Mouse (Mus musculus) embryonic facial prominence, embryonic 13.5 days (tissue): ENCODE measurements around the gene Trmo. TPM values are rescaled to one million over a fixed set of nuclear protein-coding genes. Genes with fewer than 3 reads are reported as not detected.
A peak's percentile ranks its signal among the peaks of the same experiment; 100 is the strongest.

ENCODE experiments used
- ATAC-seq: fragments of 200-750 bp; cut with Nextera tagmentation; 2 replicates; pipeline ENCODE4 v1.8.0; 2017; ENCODE audit warnings: low read depth; ENCODE audit not compliant: insufficient number of reproducible peaks, insufficient read depth, low FRiP score, low TSS enrichment
- H3K27ac ChIP-seq: fragments of 300-500 bp; sonication (generic); 2 replicates; pipeline ENCODE4 v1.5.1; 2015; ENCODE audit warnings: moderate library complexity, mild to moderate bottlenecking, inconsistent platforms
- H3K27me3 ChIP-seq: fragments of 300-500 bp; sonication (generic); 2 replicates; pipeline ENCODE4 v1.6.1; 2015; ENCODE audit warnings: mild to moderate bottlenecking, inconsistent platforms
- H3K36me3 ChIP-seq: fragments of 300-500 bp; sonication (generic); 2 replicates; pipeline ENCODE4 v1.6.1; 2015; ENCODE audit warnings: mild to moderate bottlenecking, inconsistent platforms
- H3K4me1 ChIP-seq: fragments of 300-500 bp; sonication (generic); 2 replicates; pipeline ENCODE4 v1.6.1; 2015; ENCODE audit warnings: inconsistent platforms
- H3K4me2 ChIP-seq: fragments of 300-500 bp; sonication (generic); 2 replicates; pipeline ENCODE4 v1.6.1; 2015; ENCODE audit warnings: moderate library complexity, mild to moderate bottlenecking, inconsistent platforms
- H3K4me3 ChIP-seq: fragments of 300-500 bp; sonication (generic); 2 replicates; pipeline ENCODE4 v1.5.1; 2015; ENCODE audit warnings: mild to moderate bottlenecking, inconsistent platforms
- H3K9ac ChIP-seq: fragments of 300-500 bp; sonication (generic); 2 replicates; pipeline ENCODE4 v1.6.1; 2015; ENCODE audit warnings: mild to moderate bottlenecking, inconsistent platforms
- H3K9me3 ChIP-seq: fragments of 300-500 bp; sonication (generic); 2 replicates; pipeline ENCODE4 v1.6.1; 2016; ENCODE audit warnings: inconsistent platforms
- WGBS: fragments of 180-500 bp; shearing (Covaris S2); methylation state at CpG from one replicate; pipeline ENCODE4 v1.1.7; 2015; ENCODE audit warnings: mixed read lengths; 5-methylcytosine and 5-hydroxymethylcytosine counted together
- polyA plus RNA-seq: library from polyadenylated mRNA; unstranded; fragments of >200 nt; fragmentation: Nextera tagmentation; extraction: Ambion mirVana; gene quantifications from 2 replicates; pipeline ENCODE4 v1.2.1, GENCODE M21; 2015

The Trmo gene
- polyA plus RNA-seq, 1 experiment from 2014 or later = 9.3 TPM

GRCm38 (mm10) chr4:46404042-46404795 lies 15.0 kb upstream of the Trmo start:
- no peaks in the 10 kb centered on the region for H3K27me3 ChIP-seq
- H3K27ac ChIP-seq = no peak overlapping the region
- H3K9ac ChIP-seq = no peak overlapping the region
- no peak overlapping the region for H3K4me3 ChIP-seq
- H3K9me3 ChIP-seq = no peaks in the 10 kb centered on the region
- H3K4me2 ChIP-seq = no peak overlapping the region
- no peaks in the 10 kb centered on the region for H3K36me3 ChIP-seq
- 83% methylated on average over 6 of the region's 6 CpGs for WGBS
- H3K4me1 ChIP-seq = 0 out of 2 replicates have a peak, but pooled peaks cover 2% of the 10 kb centered on the region
- no peak for ATAC-seq

DNA sequence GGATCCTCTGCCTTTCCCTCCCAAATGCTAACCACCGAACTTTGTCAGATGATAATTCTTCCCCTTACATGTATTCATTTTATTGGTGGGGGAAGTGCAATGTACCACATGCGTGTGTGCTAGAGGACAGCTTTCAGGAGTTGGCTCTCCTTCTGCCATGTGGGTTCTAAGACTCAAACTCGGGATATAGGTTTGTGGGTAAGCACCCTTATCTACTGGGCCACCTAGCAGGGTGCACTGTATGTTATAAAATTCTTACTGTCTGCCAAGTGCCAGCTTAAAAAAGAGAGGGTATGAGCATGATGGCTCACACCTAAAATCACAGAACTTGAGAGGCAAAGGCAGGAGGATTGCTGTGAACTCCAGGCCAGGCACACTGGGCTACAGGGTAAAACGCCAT lies 9.6 kb upstream of the Trmo start:
- Histone ChIP-seq H3K9me3 (no peaks in the 10 kb centered on the region), H3K27ac (no peak overlapping the region), H3K4me1 (0 out of 2 replicates have a peak, but pooled peaks cover 3% of the 10 kb centered on the region), H3K4me3 (no peak overlapping the region), H3K27me3 (peaks cover 3% of the 10 kb centered on the region; the same call in 1 of the 2 replicates), H3K9ac (no peak overlapping the region), H3K36me3 (no peaks in the 10 kb centered on the region), H3K4me2 (no peak overlapping the region)
- WGBS = 80% methylated on average over 4 of the region's 4 CpGs
- ATAC-seq = no peak

GRCm38 (mm10) chr4:46395736-46396135 lies 6.5 kb upstream of the Trmo start:
- 24% methylated on average over 5 of the region's 5 CpGs for WGBS
- H3K4me3 ChIP-seq = no peak overlapping the region
- no peak for ATAC-seq
- H3K27ac ChIP-seq = no peak overlapping the region
- peaks cover 3% of the 10 kb centered on the region; the same call in 1 of the 2 replicates for H3K27me3 ChIP-seq
- H3K4me1 ChIP-seq = 0 out of 2 replicates have a peak, but pooled peaks cover 3% of the 10 kb centered on the region
- H3K9me3 ChIP-seq = no peaks in the 10 kb centered on the region
- no peak overlapping the region for H3K4me2 ChIP-seq
- H3K36me3 ChIP-seq = no peaks in the 10 kb centered on the region
- no peak overlapping the region for H3K9ac ChIP-seq

GRCm38 (mm10) chr4:46394388-46394787 lies 5.2 kb upstream of the Trmo start:
- no peaks in the 10 kb centered on the region for H3K9me3 ChIP-seq
- peaks cover 3% of the 10 kb centered on the region; the same call in 1 of the 2 replicates for H3K27me3 ChIP-seq
- 77% methylated on average over 2 of the region's 2 CpGs for WGBS
- no peak overlapping the region for H3K9ac ChIP-seq
- no peak overlapping the region for H3K4me2 ChIP-seq
- ATAC-seq = no peak
- no peak overlapping the region for H3K4me3 ChIP-seq
- H3K27ac ChIP-seq = no peak overlapping the region
- H3K4me1 ChIP-seq = 0 out of 2 replicates have a peak, but pooled peaks cover 3% of the 10 kb centered on the region
- no peaks in the 10 kb centered on the region for H3K36me3 ChIP-seq

GRCm38 (mm10) chr4:46390390-46390970 lies 1.2 kb upstream of the Trmo start:
- WGBS = 24% methylated on average over 9 of the region's 9 CpGs
- H3K9me3 ChIP-seq = no peaks in the 10 kb centered on the region
- ATAC-seq = no peak
- H3K9ac ChIP-seq = peak overlapping the region; percentile 87; the same call in 1 of the 2 replicates
- peak overlapping the region; percentile 95; the same call in 1 of the 2 replicates for H3K27ac ChIP-seq
- peak overlapping the region; percentile 68 for H3K4me2 ChIP-seq
- peaks cover 5% of the 10 kb centered on the region for H3K36me3 ChIP-seq
- H3K27me3 ChIP-seq = no peaks in the 10 kb centered on the region
- H3K4me1 ChIP-seq = no peaks in the 10 kb centered on the region
- peak overlapping the region; percentile 64 for H3K4me3 ChIP-seq

GRCm38 (mm10) chr4:46389612-46390341 lies 540 bp upstream of the Trmo start:
- H3K4me2 ChIP-seq = peak overlapping the region; percentile 68
- H3K4me1 ChIP-seq = no peaks in the 10 kb centered on the region
- no peaks in the 10 kb centered on the region for H3K27me3 ChIP-seq
- no peak for ATAC-seq
- no peaks in the 10 kb centered on the region for H3K9me3 ChIP-seq
- H3K9ac ChIP-seq = peak overlapping the region; percentile 87
- H3K4me3 ChIP-seq = peak overlapping the region; percentile 64
- 2% methylated on average over 24 of the region's 24 CpGs for WGBS
- H3K36me3 ChIP-seq = peaks cover 12% of the 10 kb centered on the region
- peak overlapping the region; percentile 95 for H3K27ac ChIP-seq

GRCm38 (mm10) chr4:46388556-46388955 lies 681 bp downstream of the Trmo start:
- peak overlapping the region; percentile 64 for H3K4me3 ChIP-seq
- no peaks in the 10 kb centered on the region for H3K4me1 ChIP-seq
- peak overlapping the region; percentile 68 for H3K4me2 ChIP-seq
- 25% methylated on average over 5 of the region's 5 CpGs for WGBS
- H3K27ac ChIP-seq = peak overlapping the region; percentile 95; the same call in 1 of the 2 replicates
- peak overlapping the region; percentile 87 for H3K9ac ChIP-seq
- no peak for ATAC-seq
- no peaks in the 10 kb centered on the region for H3K27me3 ChIP-seq
- H3K9me3 ChIP-seq = no peaks in the 10 kb centered on the region
- H3K36me3 ChIP-seq = peaks cover 20% of the 10 kb centered on the region

DNA sequence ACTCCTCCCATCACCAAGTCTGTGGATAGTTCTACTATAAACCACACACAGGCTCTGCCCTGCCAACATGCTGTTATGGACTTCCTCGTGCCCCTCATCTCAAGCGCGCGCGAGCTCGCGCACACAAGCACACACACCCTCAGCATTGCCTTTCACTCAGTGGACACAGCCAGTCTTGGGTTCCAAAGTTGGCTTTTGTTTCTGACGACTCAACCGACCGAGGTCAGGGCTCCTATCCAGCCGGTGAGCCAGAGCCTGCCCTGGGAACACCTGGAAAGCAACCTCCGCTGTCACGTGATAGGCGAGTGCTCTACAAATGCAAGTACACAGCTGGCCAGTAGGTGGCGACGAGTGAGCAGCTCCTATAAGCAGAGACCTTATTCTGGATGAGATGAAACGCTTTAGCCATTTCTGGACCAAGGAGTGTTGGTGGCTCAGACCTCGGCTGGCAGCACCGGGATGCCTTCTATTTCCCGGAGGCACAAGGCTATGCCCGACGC lies 14.3 kb downstream of the Trmo start:
- H3K9me3 ChIP-seq = no peaks in the 10 kb centered on the region
- H3K9ac ChIP-seq = peak overlapping the region; percentile 11
- 22% methylated on average over 22 of the region's 22 CpGs for WGBS
- H3K27me3 ChIP-seq = no peaks in the 10 kb centered on the region
- peaks cover 34% of the 10 kb centered on the region for H3K36me3 ChIP-seq
- peak overlapping the region; percentile 40 for H3K4me3 ChIP-seq
- peak; percentile 52; the same call in 1 of the 2 replicates for ATAC-seq
- H3K27ac ChIP-seq = no peak overlapping the region
- H3K4me2 ChIP-seq = peak overlapping the region; percentile 65
- 0 out of 2 replicates have a peak, but pooled peaks cover 5% of the 10 kb centered on the region for H3K4me1 ChIP-seq

GRCm38 (mm10) chr4:46374455-46374854 lies 14.8 kb downstream of the Trmo start:
- H3K9me3 ChIP-seq = no peaks in the 10 kb centered on the region
- H3K9ac ChIP-seq = peak overlapping the region; percentile 11
- no peak for ATAC-seq
- WGBS = 59% methylated on average over 6 of the region's 6 CpGs
- H3K4me1 ChIP-seq = 0 out of 2 replicates have a peak, but pooled peaks cover 5% of the 10 kb centered on the region
- peak overlapping the region; percentile 40 for H3K4me3 ChIP-seq
- peak overlapping the region; percentile 65 for H3K4me2 ChIP-seq
- H3K27ac ChIP-seq = no peak overlapping the region
- H3K27me3 ChIP-seq = 0 out of 2 replicates have a peak, but pooled peaks cover 3% of the 10 kb centered on the region
- peaks cover 29% of the 10 kb centered on the region for H3K36me3 ChIP-seq

- H3K36me3 ChIP-seq = no peaks in the 10 kb centered on the region
- peak overlapping the region; percentile 34 for H3K4me3 ChIP-seq
- peak overlapping the region; percentile 60 for H3K4me2 ChIP-seq
- under 1% methylated on average over 19 of the region's 19 CpGs for WGBS
- 0 out of 2 replicates have a peak, but pooled peaks cover 5% of the 10 kb centered on the region for H3K4me1 ChIP-seq
- H3K27me3 ChIP-seq = peaks cover 8% of the 10 kb centered on the region
- ATAC-seq = peak; percentile 65
- peak overlapping the region; percentile 44; the same call in 1 of the 2 replicates for H3K27ac ChIP-seq
- H3K9me3 ChIP-seq = no peaks in the 10 kb centered on the region
- peak overlapping the region; percentile 64; the same call in 1 of the 2 replicates for H3K9ac ChIP-seq
These were observed 18.2 kb downstream of the Trmo start for GRCm38 (mm10) chr4:46371030-46371429.

DNA sequence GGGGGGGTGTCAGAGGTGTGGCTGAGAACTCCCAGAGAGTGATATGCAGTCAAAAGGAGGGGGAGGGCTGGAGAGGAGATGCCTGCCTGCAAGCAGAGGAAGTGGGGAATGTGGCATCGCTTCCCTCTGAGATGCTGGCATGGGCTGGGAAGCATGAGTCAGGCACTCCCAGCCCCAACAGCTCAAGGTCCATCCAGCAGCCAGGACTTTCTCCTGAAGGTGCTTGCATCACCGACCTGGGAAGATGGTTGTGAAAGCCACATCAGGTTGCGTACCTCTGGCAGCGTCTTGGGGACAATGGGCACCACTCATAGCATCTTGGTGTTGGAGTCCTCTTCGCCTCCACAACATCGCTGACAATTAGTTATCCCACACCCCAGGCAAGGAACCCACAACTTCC lies 18.8 kb downstream of the Trmo start:
- Histone ChIP-seq H3K9me3 (no peaks in the 10 kb centered on the region), H3K4me3 (no peak overlapping the region), H3K36me3 (no peaks in the 10 kb centered on the region), H3K9ac (no peak overlapping the region), H3K27me3 (peaks cover 13% of the 10 kb centered on the region), H3K27ac (no peak overlapping the region), H3K4me2 (peak overlapping the region; percentile 60; the same call in 1 of the 2 replicates), H3K4me1 (0 out of 2 replicates have a peak, but pooled peaks cover 5% of the 10 kb centered on the region)
- 43% methylated on average over 6 of the region's 6 CpGs for WGBS
- ATAC-seq = no peak
